Comparison of ENCODE assay signal across 8 mouse cellular contexts in the genomic region with DNA sequence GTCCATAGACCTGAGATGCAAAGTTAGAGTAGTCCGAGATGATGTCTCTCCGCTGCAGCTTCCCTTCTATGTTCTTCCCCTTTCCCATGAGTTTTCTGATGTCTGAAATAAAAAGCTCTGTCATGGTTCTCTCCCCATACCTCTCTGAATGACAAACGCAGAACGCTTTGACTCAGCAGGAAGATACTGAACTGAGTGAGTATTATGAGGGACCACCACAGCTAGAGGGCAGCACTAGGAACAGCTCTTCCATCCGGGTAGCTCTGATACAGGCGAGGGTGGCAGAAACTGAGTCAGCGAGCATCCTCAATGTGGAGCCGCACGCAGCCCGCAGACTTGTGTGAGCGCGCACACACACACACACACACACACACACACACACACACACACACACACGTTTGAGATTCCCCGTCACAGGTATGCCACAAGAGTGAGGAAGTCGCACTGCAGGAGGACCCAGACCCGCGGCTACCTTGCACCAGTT. TPM values are rescaled to one million over a fixed set of nuclear protein-coding genes. Genes with fewer than 3 reads are reported as not detected.
DNase-seq lines count a peak whose midpoint lies in the region; ATAC-seq and TF ChIP-seq lines count a peak whose summit lies in the region.

No protein-coding gene starts in this region.

- H3K4me2 ChIP-seq in kidney, postnatal 0 days (ENCODE audit: low read length): no peak overlapping the region
- H3K4me2 ChIP-seq in limb, embryonic 15.5 days: 0 out of 2 replicates have a peak overlapping the region, but pooled peaks have one; percentile 14

- H3K27ac ChIP-seq in kidney, postnatal 0 days: no peak overlapping the region
- no peak overlapping the region for H3K27ac ChIP-seq in limb, embryonic 15.5 days

- peak; percentile 29 for DNase-seq in urinary bladder, postnatal 25 days (ENCODE audit: low spot score)
- DNase-seq in urinary bladder, postnatal 4 days (ENCODE audit: low spot score in 2 of 2): no peak
- DNase-seq in kidney, postnatal 0 days (ENCODE audit: low spot score): peak; percentile 46
- DNase-seq in telencephalon, adult 2 months (ENCODE audit: low read depth, low spot score): peak; percentile 45

- no peak overlapping the region for H3K4me3 ChIP-seq in kidney, postnatal 0 days (replicated peaks; ENCODE audit: low read depth, low read length)
- H3K4me3 ChIP-seq in limb, embryonic 15.5 days: peak overlapping the region; percentile 15; the same call in 1 of the 2 replicates

- H3K4me1 ChIP-seq in kidney, postnatal 0 days (replicated peaks; ENCODE audit: insufficient read depth, low read length): no peaks in the 10 kb centered on the region
- H3K4me1 ChIP-seq in limb, embryonic 15.5 days: no peaks in the 10 kb centered on the region

- ATAC-seq in common myeloid progenitor, adult 5-6 weeks (replicated peaks; ENCODE audit: low read depth, poor library complexity, severe bottlenecking): peak; percentile 97
- peak; percentile 91 for ATAC-seq in granulocyte monocyte progenitor cell, adult 5-6 weeks (replicated peaks; ENCODE audit: poor library complexity, severe bottlenecking)
- no peak for ATAC-seq in kidney, postnatal 0 days (replicated peaks; ENCODE audit: low FRiP score, low read depth)
- ATAC-seq in limb, embryonic 15.5 days (ENCODE audit: insufficient number of reproducible peaks, low FRiP score, low TSS enrichment, low read depth): no peak
- peak; percentile 59; the same call in 1 of the 2 replicates for ATAC-seq in monocyte, adult 5-6 weeks (replicated peaks; ENCODE audit: insufficient number of reproducible peaks, low FRiP score, low TSS enrichment, poor library complexity, severe bottlenecking)

- 43% methylated on average over 17 of the region's 17 CpGs for WGBS in kidney, postnatal 0 days
- 39% methylated on average over 17 of the region's 17 CpGs for WGBS in limb, embryonic 15.5 days

- H3K9ac ChIP-seq in kidney, postnatal 0 days (ENCODE audit: low read depth, low read length): no peak overlapping the region
- H3K9ac ChIP-seq in limb, embryonic 15.5 days: no peak overlapping the region

- no peaks in the 10 kb centered on the region for H3K9me3 ChIP-seq in kidney, postnatal 0 days (replicated peaks; ENCODE audit: low read length)
- no peaks in the 10 kb centered on the region for H3K9me3 ChIP-seq in limb, embryonic 15.5 days

- TF ChIP-seq CTCF in kidney, postnatal 0 days (IDR thresholded peaks at IDR 0.05; ENCODE audit: low read depth): peak; percentile 71

- H3K27me3 ChIP-seq in kidney, postnatal 0 days (ENCODE audit: insufficient read depth, low read length): no peaks in the 10 kb centered on the region
- H3K27me3 ChIP-seq in limb, embryonic 15.5 days: no peaks in the 10 kb centered on the region

- H3K36me3 ChIP-seq in kidney, postnatal 0 days (ENCODE audit: insufficient read depth, low read length): no peaks in the 10 kb centered on the region
- H3K36me3 ChIP-seq in limb, embryonic 15.5 days: no peaks in the 10 kb centered on the region

RNA-seq across cellular contexts. Expression of a gene that starts 20.4 kb away (rescaled TPM):
- total RNA-seq in common myeloid progenitor, adult 5-6 weeks (2017): not detected in 2 replicates
- not detected in 2 replicates for total RNA-seq in granulocyte monocyte progenitor cell, adult 5-6 weeks (2014; fragmentation: Nextera tagmentation)
- total RNA-seq in granulocyte monocyte progenitor cell, adult 5-6 weeks (2017): not detected in 2 replicates
- polyA plus RNA-seq in kidney, postnatal 0 days (2015; fragmentation: Nextera tagmentation; extraction: Ambion mirVana): 0.14 and 0.21 TPM in 2 replicates
- 0.11 TPM in 1 of 2 replicates, not detected in the other for polyA plus RNA-seq in limb, embryonic 15.5 days (2015; fragmentation: Nextera tagmentation; extraction: Ambion mirVana)
- total RNA-seq in monocyte, adult 5-6 weeks (2017): 0.21 TPM in 1 of 3 replicates, not detected in the others

RNA-seq across cellular contexts. Expression of a gene that starts 25.3 kb away (rescaled TPM):
- 270 and 347 TPM in 2 replicates for total RNA-seq in common myeloid progenitor, adult 5-6 weeks (2017)
- 124 and 168 TPM in 2 replicates for total RNA-seq in granulocyte monocyte progenitor cell, adult 5-6 weeks (2014; fragmentation: Nextera tagmentation)
- 185 and 260 TPM in 2 replicates for total RNA-seq in granulocyte monocyte progenitor cell, adult 5-6 weeks (2017)
- polyA plus RNA-seq in kidney, postnatal 0 days (2015; fragmentation: Nextera tagmentation; extraction: Ambion mirVana): 283 and 305 TPM in 2 replicates
- 104 and 121 TPM in 2 replicates for polyA plus RNA-seq in limb, embryonic 15.5 days (2015; fragmentation: Nextera tagmentation; extraction: Ambion mirVana)
- total RNA-seq in monocyte, adult 5-6 weeks (2017): 312 to 519 TPM (median 389 TPM) in 3 replicates

RNA-seq across cellular contexts. Expression of a gene that starts 25.3 kb away (rescaled TPM):
- total RNA-seq in common myeloid progenitor, adult 5-6 weeks (2017): not detected in 2 replicates
- total RNA-seq in granulocyte monocyte progenitor cell, adult 5-6 weeks (2014; fragmentation: Nextera tagmentation): not detected in 2 replicates
- total RNA-seq in granulocyte monocyte progenitor cell, adult 5-6 weeks (2017): not detected in 2 replicates
- polyA plus RNA-seq in kidney, postnatal 0 days (2015; fragmentation: Nextera tagmentation; extraction: Ambion mirVana): not detected in 2 replicates
- 0.55 TPM in 1 of 2 replicates, not detected in the other for polyA plus RNA-seq in limb, embryonic 15.5 days (2015; fragmentation: Nextera tagmentation; extraction: Ambion mirVana)
- total RNA-seq in monocyte, adult 5-6 weeks (2017): not detected in 3 replicates

RNA-seq across cellular contexts. Expression of a gene that starts 26.9 kb away (rescaled TPM):
- not detected in 2 replicates for total RNA-seq in common myeloid progenitor, adult 5-6 weeks (2017)
- 0.26 TPM in 1 of 2 replicates, not detected in the other for total RNA-seq in granulocyte monocyte progenitor cell, adult 5-6 weeks (2014; fragmentation: Nextera tagmentation)
- not detected in 2 replicates for total RNA-seq in granulocyte monocyte progenitor cell, adult 5-6 weeks (2017)
- 0.26 and 0.45 TPM in 2 replicates for polyA plus RNA-seq in kidney, postnatal 0 days (2015; fragmentation: Nextera tagmentation; extraction: Ambion mirVana)
- polyA plus RNA-seq in limb, embryonic 15.5 days (2015; fragmentation: Nextera tagmentation; extraction: Ambion mirVana): not detected in 2 replicates
- not detected in 3 replicates for total RNA-seq in monocyte, adult 5-6 weeks (2017)

RNA-seq across cellular contexts. Expression of a gene that starts 40.5 kb away (rescaled TPM):
- 0.09 TPM in 1 of 2 replicates, not detected in the other for total RNA-seq in common myeloid progenitor, adult 5-6 weeks (2017)
- not detected in 2 replicates for total RNA-seq in granulocyte monocyte progenitor cell, adult 5-6 weeks (2014; fragmentation: Nextera tagmentation)
- not detected in 2 replicates for total RNA-seq in granulocyte monocyte progenitor cell, adult 5-6 weeks (2017)
- 0.46 and 0.55 TPM in 2 replicates for polyA plus RNA-seq in kidney, postnatal 0 days (2015; fragmentation: Nextera tagmentation; extraction: Ambion mirVana)
- polyA plus RNA-seq in limb, embryonic 15.5 days (2015; fragmentation: Nextera tagmentation; extraction: Ambion mirVana): 3.2 and 8.5 TPM in 2 replicates
- not detected in 3 replicates for total RNA-seq in monocyte, adult 5-6 weeks (2017)

Comparison
In these comparisons a context has a peak if more than half of its experiments do, and no peak if none do; other contexts are left out.
1. DNase-seq: peak in urinary bladder, postnatal 25 days (single experiment), kidney, postnatal 0 days (single experiment) and telencephalon, adult 2 months (single experiment); none in urinary bladder, postnatal 4 days (0 of 2).
2. ATAC-seq: peak in common myeloid progenitor, adult 5-6 weeks (single experiment), granulocyte monocyte progenitor cell, adult 5-6 weeks (single experiment) and monocyte, adult 5-6 weeks (single experiment); none in kidney, postnatal 0 days (single experiment) and limb, embryonic 15.5 days (single experiment).